Mouse (Mus musculus): ENCODE data around the gene Atad1. TPM values are rescaled to one million over a fixed set of nuclear protein-coding genes. Genes with fewer than 3 reads are reported as not detected.
A peak's percentile ranks its signal among the peaks of the same experiment; 100 is the strongest.

The Atad1 gene
- polyA plus RNA-seq, 1 experiment from 2014 or later, result 41.2 TPM

- ATAC-seq (peak; percentile 89), DNase-seq (ENCODE audit: low spot score) (peak; percentile 97)
- Histone ChIP-seq H3K9ac (replicated peaks; ENCODE audit: low read depth) (peak within 1 kb of the TSS; percentile 96), H3K36me3 (ENCODE audit: insufficient read depth, low read length) (no peaks in the 10 kb centered on the region), H3K9me3 (ENCODE audit: low read length) (no peaks in the 10 kb centered on the region), H3K4me3 (ENCODE audit: low read depth, low read length) (peak within 1 kb of the TSS; percentile 99), H3K27ac (ENCODE audit: low read length) (peak within 1 kb of the TSS; percentile 99), H3K27me3 (replicated peaks; ENCODE audit: insufficient read depth, low read length) (no peaks in the 10 kb centered on the region), H3K4me1 (ENCODE audit: insufficient read depth, low read depth, low read length) (peaks cover 7% of the 10 kb centered on the region; the same call in 1 of the 2 replicates), H3K4me2 (replicated peaks; ENCODE audit: low read depth, low read length) (peak within 1 kb of the TSS; percentile 96)
- TF ChIP-seq EP300 (IDR thresholded peaks at IDR 0.05) (no peak), CTCF (IDR thresholded peaks at IDR 0.05) (no peak)
- WGBS, result under 1% methylated on average over 63 of the region's 77 CpGs
Observed at GRCm38 (mm10) chr19:32756900-32757725, 17.5 kb upstream of the Atad1 start, which contains the start of gene Pten. Gene Pten (plus strand): TSS chr19:32757497.

- ATAC-seq, result no peak
- TF ChIP-seq CTCF (IDR thresholded peaks at IDR 0.05) (no peak), EP300 (IDR thresholded peaks at IDR 0.05) (no peak)
- WGBS, result under 1% methylated on average over 14 of the region's 14 CpGs
- no peaks in the 10 kb centered on the region for H3K36me3 ChIP-seq (ENCODE audit: insufficient read depth, low read length)
- no peak for DNase-seq (ENCODE audit: low spot score)
- H3K4me3 ChIP-seq (ENCODE audit: low read depth, low read length), result peak overlapping the region; percentile 99
- H3K4me2 ChIP-seq (replicated peaks; ENCODE audit: low read depth, low read length), result peak overlapping the region; percentile 96
- H3K27ac ChIP-seq (ENCODE audit: low read length), result peak overlapping the region; percentile 95
- peaks cover 7% of the 10 kb centered on the region; the same call in 1 of the 2 replicates for H3K4me1 ChIP-seq (ENCODE audit: insufficient read depth, low read depth, low read length)
- H3K9me3 ChIP-seq (ENCODE audit: low read length), result no peaks in the 10 kb centered on the region
- peak overlapping the region; percentile 68 for H3K9ac ChIP-seq (replicated peaks; ENCODE audit: low read depth)
- no peaks in the 10 kb centered on the region for H3K27me3 ChIP-seq (replicated peaks; ENCODE audit: insufficient read depth, low read length)
Observed at GRCm38 (mm10) chr19:32756636-32756899, 17.0 kb upstream of the Atad1 start.

- no peaks in the 10 kb centered on the region for H3K36me3 ChIP-seq (ENCODE audit: insufficient read depth, low read length)
- H3K27ac ChIP-seq (ENCODE audit: low read length), result peak overlapping the region; percentile 95
- no peaks in the 10 kb centered on the region for H3K9me3 ChIP-seq (ENCODE audit: low read length)
- WGBS, result under 1% methylated on average over 51 of the region's 53 CpGs
- H3K27me3 ChIP-seq (replicated peaks; ENCODE audit: insufficient read depth, low read length), result no peaks in the 10 kb centered on the region
- ATAC-seq, result peak; percentile 78
- peak overlapping the region; percentile 68 for H3K9ac ChIP-seq (replicated peaks; ENCODE audit: low read depth)
- peak overlapping the region; percentile 96 for H3K4me2 ChIP-seq (replicated peaks; ENCODE audit: low read depth, low read length)
- DNase-seq (ENCODE audit: low spot score), result peak; percentile 98
- peaks cover 7% of the 10 kb centered on the region; the same call in 1 of the 2 replicates for H3K4me1 ChIP-seq (ENCODE audit: insufficient read depth, low read depth, low read length)
- peak; percentile 63 for TF ChIP-seq CTCF (IDR thresholded peaks at IDR 0.05)
- TF ChIP-seq EP300 (IDR thresholded peaks at IDR 0.05), result peak; percentile 70; the same call in 1 of the 2 replicates
- H3K4me3 ChIP-seq (ENCODE audit: low read depth, low read length), result peak overlapping the region; percentile 99
Observed at GRCm38 (mm10) chr19:32755792-32756635, 16.4 kb upstream of the Atad1 start.

DNA sequence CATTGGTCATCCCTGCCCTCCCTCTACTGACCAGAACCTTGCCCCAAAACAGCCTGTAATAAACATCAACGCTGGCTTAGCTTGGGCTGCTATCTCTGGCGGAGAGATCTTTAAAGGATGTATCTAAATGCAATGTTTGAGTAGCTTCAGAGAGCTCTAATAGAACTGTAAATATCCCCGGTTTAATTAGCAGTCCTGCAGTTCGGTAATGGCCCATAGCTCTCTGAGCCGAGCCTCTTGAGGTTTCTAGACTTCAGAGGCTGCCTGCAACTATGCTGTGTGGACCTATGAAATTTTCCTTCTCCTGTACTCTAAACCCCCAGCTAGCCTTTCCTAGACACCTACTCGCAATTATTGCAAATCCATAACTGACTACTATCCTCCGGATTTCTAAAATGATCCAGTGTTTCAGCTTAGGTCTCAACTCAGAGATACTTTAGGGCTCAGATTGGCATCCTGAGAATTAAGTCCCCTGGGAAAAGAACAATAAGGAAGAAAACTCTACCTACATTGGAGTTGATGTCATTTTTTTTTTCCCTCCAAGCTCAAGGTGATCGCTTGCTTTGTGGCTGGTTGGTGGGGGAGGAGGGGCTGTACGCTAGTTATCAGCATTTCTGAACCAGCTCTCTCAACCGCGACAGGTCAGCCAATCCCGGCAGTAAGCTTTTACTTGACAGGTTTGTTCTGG is 15.7 kb upstream of the Atad1 start:
- 10% methylated on average over 12 of the region's 12 CpGs for WGBS
- DNase-seq (ENCODE audit: low spot score) (no peak), ATAC-seq (no peak)
- H3K9ac ChIP-seq (replicated peaks; ENCODE audit: low read depth), result peak overlapping the region; percentile 68; the same call in 1 of the 2 replicates
- H3K27me3 ChIP-seq (replicated peaks; ENCODE audit: insufficient read depth, low read length), result no peaks in the 10 kb centered on the region
- no peaks in the 10 kb centered on the region for H3K36me3 ChIP-seq (ENCODE audit: insufficient read depth, low read length)
- TF ChIP-seq EP300 (IDR thresholded peaks at IDR 0.05), result no peak
- TF ChIP-seq CTCF (IDR thresholded peaks at IDR 0.05), result no peak
- H3K4me1 ChIP-seq (ENCODE audit: insufficient read depth, low read depth, low read length), result peaks cover 7% of the 10 kb centered on the region; the same call in 1 of the 2 replicates
- H3K4me2 ChIP-seq (replicated peaks; ENCODE audit: low read depth, low read length), result peak overlapping the region; percentile 96
- peak overlapping the region; percentile 95 for H3K27ac ChIP-seq (ENCODE audit: low read length)
- H3K9me3 ChIP-seq (ENCODE audit: low read length), result no peaks in the 10 kb centered on the region
- H3K4me3 ChIP-seq (ENCODE audit: low read depth, low read length), result peak overlapping the region; percentile 99

DNA sequence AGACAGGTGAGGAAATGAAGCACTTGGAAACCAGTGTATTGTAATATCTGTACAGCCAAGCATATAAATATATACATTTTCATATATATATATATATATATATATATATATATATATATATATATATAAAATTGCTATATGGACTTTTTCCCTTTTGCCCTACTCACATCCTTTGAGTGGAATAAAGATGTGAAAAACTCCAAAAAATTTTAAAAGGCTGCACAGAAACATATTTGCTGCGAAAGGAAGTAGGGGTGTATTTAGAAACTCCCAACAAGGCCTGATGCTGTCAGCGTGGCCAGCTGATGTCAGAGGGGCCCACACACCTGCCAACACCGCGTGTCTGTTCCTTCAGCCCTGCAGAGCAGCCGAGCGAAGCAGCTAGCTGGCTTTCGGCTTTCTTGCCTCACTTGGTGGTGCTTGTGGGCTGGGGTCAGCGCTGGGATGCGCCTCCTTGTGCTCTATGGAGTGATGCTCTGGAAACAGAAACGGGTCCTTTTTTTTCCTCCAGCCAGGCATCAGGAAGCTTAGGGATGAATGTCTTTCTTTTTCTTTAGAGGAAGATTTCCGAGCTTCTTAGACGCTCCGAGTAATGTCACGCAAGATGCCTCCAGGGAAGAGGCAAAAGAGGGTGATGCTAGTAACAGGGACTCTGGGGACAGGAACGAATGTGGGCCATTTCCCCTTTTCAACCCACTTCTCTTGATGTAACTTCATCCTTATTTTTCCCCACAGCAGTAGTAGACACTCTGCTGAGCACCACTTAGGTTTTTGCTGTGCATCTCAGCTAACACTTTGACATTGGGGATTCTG is 14.8 kb upstream of the Atad1 start:
- no peak overlapping the region for H3K27ac ChIP-seq (ENCODE audit: low read length)
- no peak for TF ChIP-seq CTCF (IDR thresholded peaks at IDR 0.05)
- TF ChIP-seq EP300 (IDR thresholded peaks at IDR 0.05), result no peak
- no peaks in the 10 kb centered on the region for H3K9me3 ChIP-seq (ENCODE audit: low read length)
- no peaks in the 10 kb centered on the region for H3K36me3 ChIP-seq (ENCODE audit: insufficient read depth, low read length)
- 41% methylated on average over 15 of the region's 15 CpGs for WGBS
- no peak overlapping the region for H3K4me3 ChIP-seq (ENCODE audit: low read depth, low read length)
- no peak overlapping the region for H3K4me2 ChIP-seq (replicated peaks; ENCODE audit: low read depth, low read length)
- DNase-seq (ENCODE audit: low spot score) (no peak), ATAC-seq (no peak)
- no peak overlapping the region for H3K9ac ChIP-seq (replicated peaks; ENCODE audit: low read depth)
- H3K27me3 ChIP-seq (replicated peaks; ENCODE audit: insufficient read depth, low read length), result no peaks in the 10 kb centered on the region
- H3K4me1 ChIP-seq (ENCODE audit: insufficient read depth, low read depth, low read length), result peaks cover 3% of the 10 kb centered on the region; the same call in 1 of the 2 replicates

Data from lung, postnatal 0 days (tissue).